Mouse (Mus musculus): ENCODE results near the gene Aox3. TPM values are rescaled to one million over a fixed set of nuclear protein-coding genes. Genes with fewer than 3 reads are reported as not detected.

The Aox3 gene
- polyA plus RNA-seq, 1 experiment from 2014 or later = 0.09 TPM

- Histone ChIP-seq H3K9me3 (no peaks in the 10 kb centered on the region), H3K27ac (replicated peaks) (no peak overlapping the region), H3K36me3 (replicated peaks) (no peaks in the 10 kb centered on the region), H3K27me3 (replicated peaks; ENCODE audit: low read depth, poor library complexity, severe bottlenecking) (no peaks in the 10 kb centered on the region), H3K4me1 (no peaks in the 10 kb centered on the region), H3K4me3 (no peak overlapping the region)
- WGBS = 84% methylated on average over 4 of the region's 4 CpGs
- DNase-seq (ENCODE audit: low spot score) = no peak
These were observed 32.5 kb upstream of the Aox3 start for GRCm38 (mm10) chr1:58080446-58080845.

GRCm38 (mm10) chr1:58081356-58081755 lies 31.6 kb upstream of the Aox3 start:
- no peaks in the 10 kb centered on the region for H3K4me1 ChIP-seq
- WGBS = 80% methylated on average over 5 of the region's 5 CpGs
- H3K9me3 ChIP-seq = no peaks in the 10 kb centered on the region
- H3K27ac ChIP-seq (replicated peaks) = no peak overlapping the region
- no peak for DNase-seq (ENCODE audit: low spot score)
- no peak overlapping the region for H3K4me3 ChIP-seq
- H3K36me3 ChIP-seq (replicated peaks) = no peaks in the 10 kb centered on the region
- H3K27me3 ChIP-seq (replicated peaks; ENCODE audit: low read depth, poor library complexity, severe bottlenecking) = no peaks in the 10 kb centered on the region

- no peak for DNase-seq (ENCODE audit: low spot score)
- no peaks in the 10 kb centered on the region for H3K4me1 ChIP-seq
- no peaks in the 10 kb centered on the region for H3K36me3 ChIP-seq (replicated peaks)
- no peak overlapping the region for H3K4me3 ChIP-seq
- WGBS = 66% methylated on average over 5 of the region's 5 CpGs
- H3K27me3 ChIP-seq (replicated peaks; ENCODE audit: low read depth, poor library complexity, severe bottlenecking) = no peaks in the 10 kb centered on the region
- no peaks in the 10 kb centered on the region for H3K9me3 ChIP-seq
- no peak overlapping the region for H3K27ac ChIP-seq (replicated peaks)
These were observed 23.6 kb upstream of the Aox3 start for GRCm38 (mm10) chr1:58089316-58089715.

- Histone ChIP-seq H3K36me3 (replicated peaks) (no peaks in the 10 kb centered on the region), H3K4me1 (no peaks in the 10 kb centered on the region), H3K27me3 (replicated peaks; ENCODE audit: low read depth, poor library complexity, severe bottlenecking) (no peaks in the 10 kb centered on the region), H3K27ac (replicated peaks) (no peak overlapping the region), H3K4me3 (no peak overlapping the region), H3K9me3 (no peaks in the 10 kb centered on the region)
- 84% methylated on average over 4 of the region's 4 CpGs for WGBS
- DNase-seq (ENCODE audit: low spot score) = no peak
These were observed 22.7 kb upstream of the Aox3 start for GRCm38 (mm10) chr1:58090191-58090590.

- Histone ChIP-seq H3K9me3 (no peaks in the 10 kb centered on the region), H3K36me3 (replicated peaks) (no peaks in the 10 kb centered on the region), H3K4me3 (no peak overlapping the region), H3K4me1 (no peaks in the 10 kb centered on the region), H3K27ac (replicated peaks) (no peak overlapping the region), H3K27me3 (replicated peaks; ENCODE audit: low read depth, poor library complexity, severe bottlenecking) (no peaks in the 10 kb centered on the region)
- WGBS = 78% methylated on average over 3 of the region's 3 CpGs
- no peak for DNase-seq (ENCODE audit: low spot score)
These were observed 21.7 kb upstream of the Aox3 start for GRCm38 (mm10) chr1:58091213-58091612.

- WGBS = 87% methylated on average over 2 of the region's 2 CpGs
- H3K4me3 ChIP-seq = no peak overlapping the region
These were observed 20.9 kb upstream of the Aox3 start for GRCm38 (mm10) chr1:58091992-58092560.

GRCm38 (mm10) chr1:58097338-58097737 lies 15.6 kb upstream of the Aox3 start:
- no peak for DNase-seq (ENCODE audit: low spot score)
- H3K4me1 ChIP-seq = 0 out of 2 replicates have a peak, but pooled peaks cover 3% of the 10 kb centered on the region
- H3K4me3 ChIP-seq = no peak overlapping the region
- H3K36me3 ChIP-seq (replicated peaks) = no peaks in the 10 kb centered on the region
- H3K27me3 ChIP-seq (replicated peaks; ENCODE audit: low read depth, poor library complexity, severe bottlenecking) = no peaks in the 10 kb centered on the region
- H3K9me3 ChIP-seq = no peaks in the 10 kb centered on the region
- WGBS = 89% methylated on average over 6 of the region's 6 CpGs
- H3K27ac ChIP-seq (replicated peaks) = no peak overlapping the region

More at GRCm38 (mm10) chr1:58091992-58092560, 20.9 kb upstream of the Aox3 start:
- no peaks in the 10 kb centered on the region for H3K4me1 ChIP-seq
- no peaks in the 10 kb centered on the region for H3K27me3 ChIP-seq (replicated peaks; ENCODE audit: low read depth, poor library complexity, severe bottlenecking)
- DNase-seq (ENCODE audit: low spot score) = no peak
- H3K27ac ChIP-seq (replicated peaks) = no peak overlapping the region
- no peaks in the 10 kb centered on the region for H3K9me3 ChIP-seq
- H3K36me3 ChIP-seq (replicated peaks) = no peaks in the 10 kb centered on the region

GRCm38 (mm10) chr1:58099119-58099518 lies 13.8 kb upstream of the Aox3 start:
- DNase-seq (ENCODE audit: low spot score) = no peak
- Histone ChIP-seq H3K27ac (replicated peaks) (no peak overlapping the region), H3K4me1 (0 out of 2 replicates have a peak, but pooled peaks cover 3% of the 10 kb centered on the region), H3K36me3 (replicated peaks) (no peaks in the 10 kb centered on the region), H3K27me3 (replicated peaks; ENCODE audit: low read depth, poor library complexity, severe bottlenecking) (no peaks in the 10 kb centered on the region), H3K9me3 (no peaks in the 10 kb centered on the region), H3K4me3 (no peak overlapping the region)

- Histone ChIP-seq H3K27me3 (replicated peaks; ENCODE audit: low read depth, poor library complexity, severe bottlenecking) (no peaks in the 10 kb centered on the region), H3K4me3 (no peak overlapping the region), H3K27ac (replicated peaks) (no peak overlapping the region), H3K4me1 (0 out of 2 replicates have a peak, but pooled peaks cover 3% of the 10 kb centered on the region), H3K36me3 (replicated peaks) (no peaks in the 10 kb centered on the region), H3K9me3 (no peaks in the 10 kb centered on the region)
- 77% methylated on average over 2 of the region's 2 CpGs for WGBS
- DNase-seq (ENCODE audit: low spot score) = no peak
These were observed 11.3 kb upstream of the Aox3 start for GRCm38 (mm10) chr1:58101531-58102146.

GRCm38 (mm10) chr1:58102494-58102893 lies 10.4 kb upstream of the Aox3 start:
- DNase-seq (ENCODE audit: low spot score) = no peak
- Histone ChIP-seq H3K9me3 (no peaks in the 10 kb centered on the region), H3K27ac (replicated peaks) (no peak overlapping the region), H3K36me3 (replicated peaks) (no peaks in the 10 kb centered on the region), H3K27me3 (replicated peaks; ENCODE audit: low read depth, poor library complexity, severe bottlenecking) (no peaks in the 10 kb centered on the region), H3K4me1 (0 out of 2 replicates have a peak, but pooled peaks cover 3% of the 10 kb centered on the region), H3K4me3 (no peak overlapping the region)
- 81% methylated on average over 7 of the region's 7 CpGs for WGBS

- no peaks in the 10 kb centered on the region for H3K27me3 ChIP-seq (replicated peaks; ENCODE audit: low read depth, poor library complexity, severe bottlenecking)
- H3K9me3 ChIP-seq = no peaks in the 10 kb centered on the region
- WGBS = 91% methylated on average over 6 of the region's 6 CpGs
- no peak overlapping the region for H3K27ac ChIP-seq (replicated peaks)
- DNase-seq (ENCODE audit: low spot score) = no peak
- no peaks in the 10 kb centered on the region for H3K36me3 ChIP-seq (replicated peaks)
- no peaks in the 10 kb centered on the region for H3K4me1 ChIP-seq
- H3K4me3 ChIP-seq = no peak overlapping the region
These were observed 7.2 kb upstream of the Aox3 start for GRCm38 (mm10) chr1:58105685-58106084.

- Histone ChIP-seq H3K27me3 (replicated peaks; ENCODE audit: low read depth, poor library complexity, severe bottlenecking) (no peaks in the 10 kb centered on the region), H3K4me3 (no peak overlapping the region), H3K36me3 (replicated peaks) (no peaks in the 10 kb centered on the region), H3K4me1 (no peaks in the 10 kb centered on the region), H3K27ac (replicated peaks) (no peak overlapping the region), H3K9me3 (no peaks in the 10 kb centered on the region)
- DNase-seq (ENCODE audit: low spot score) = no peak
- WGBS = 86% methylated on average over 2 of the region's 2 CpGs
These were observed 5.9 kb upstream of the Aox3 start for GRCm38 (mm10) chr1:58107066-58107465.

GRCm38 (mm10) chr1:58110241-58110640 lies 2.7 kb upstream of the Aox3 start:
- no peaks in the 10 kb centered on the region for H3K27me3 ChIP-seq (replicated peaks; ENCODE audit: low read depth, poor library complexity, severe bottlenecking)
- no peaks in the 10 kb centered on the region for H3K36me3 ChIP-seq (replicated peaks)
- DNase-seq (ENCODE audit: low spot score) = no peak
- 0 out of 2 replicates have a peak, but pooled peaks cover 9% of the 10 kb centered on the region for H3K4me1 ChIP-seq
- H3K27ac ChIP-seq (replicated peaks) = no peak overlapping the region
- 94% methylated on average over 5 of the region's 5 CpGs for WGBS
- H3K4me3 ChIP-seq = no peak overlapping the region
- no peaks in the 10 kb centered on the region for H3K9me3 ChIP-seq
